Mouse (Mus musculus): ENCODE measurements around the gene Tgfa.

Gene Tgfa

DNA sequence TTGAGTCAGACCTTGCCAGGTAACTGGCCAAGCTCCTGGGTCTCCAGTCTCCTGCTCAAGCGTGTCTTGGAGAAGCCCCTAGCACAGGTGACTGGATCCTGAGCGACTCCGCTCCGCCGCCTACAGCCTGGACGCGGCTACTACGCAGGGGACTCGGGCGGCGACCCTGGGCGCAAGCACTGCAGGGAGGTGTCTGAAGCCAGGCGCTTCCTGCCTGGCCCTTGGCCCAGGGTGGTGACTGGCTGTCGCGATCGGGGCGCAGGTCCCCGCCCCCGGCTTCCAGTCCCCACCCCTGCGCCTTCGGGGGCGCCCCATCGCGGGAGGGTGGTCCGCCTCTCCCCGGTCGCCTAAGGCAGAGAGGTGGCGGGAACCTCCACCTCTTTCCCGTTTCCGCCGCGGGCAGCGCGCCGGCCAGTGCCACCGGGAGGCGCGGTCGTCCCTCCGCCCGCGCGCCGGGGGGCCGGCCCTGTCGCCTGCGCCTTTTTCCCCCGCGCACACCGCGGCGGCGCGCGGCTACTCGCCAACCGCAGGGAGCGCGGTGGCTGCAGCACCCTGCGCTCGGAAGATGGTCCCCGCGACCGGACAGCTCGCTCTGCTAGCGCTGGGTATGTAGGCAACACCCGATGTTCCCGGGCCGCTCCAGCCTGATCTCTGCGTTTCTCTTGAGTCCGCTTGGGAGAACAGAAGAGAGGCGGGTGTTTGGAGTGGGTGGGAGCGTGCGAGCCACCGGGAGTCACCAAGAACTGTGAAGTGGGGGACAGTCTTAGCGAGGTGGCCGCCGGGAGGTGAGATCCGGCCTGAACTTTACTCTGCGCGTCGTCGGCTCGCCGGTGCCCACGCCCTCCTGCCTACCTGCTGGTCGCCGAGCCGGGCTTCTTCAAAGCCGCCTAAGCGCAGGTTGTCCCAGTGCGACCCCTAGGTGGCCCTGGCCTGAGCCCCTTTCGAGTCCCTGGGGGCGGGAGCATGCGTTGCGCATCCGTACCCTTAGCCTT is at the start of gene Tgfa:
Gene Tgfa (plus strand): TSS at position 283 of the 992 bp plus-strand sequence.
- peak; percentile 31 for DNase-seq (ENCODE audit: low spot score in 2 of 2)

DNA sequence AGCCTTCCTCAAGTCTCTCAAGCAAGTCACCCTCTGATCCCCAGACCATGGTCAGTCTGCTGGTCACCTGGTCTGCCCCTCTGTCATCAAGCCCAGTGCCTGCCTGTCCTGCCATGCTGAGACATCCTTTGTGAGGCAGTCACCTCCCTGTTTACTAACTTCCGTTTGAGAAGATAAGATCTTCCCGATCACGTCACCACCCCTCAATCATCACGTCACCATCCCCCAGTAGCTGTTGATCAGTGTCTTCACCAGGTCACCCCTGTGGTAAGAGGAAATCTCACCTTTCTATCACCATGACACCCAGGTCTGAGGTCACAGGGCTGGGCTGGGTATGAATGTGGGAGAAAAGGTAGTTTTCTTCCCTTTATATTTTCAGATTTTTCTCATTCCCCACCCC is 46.5 kb upstream of the Tgfa start:
- DNase-seq (ENCODE audit: low spot score in 2 of 2) = no peak

DNA sequence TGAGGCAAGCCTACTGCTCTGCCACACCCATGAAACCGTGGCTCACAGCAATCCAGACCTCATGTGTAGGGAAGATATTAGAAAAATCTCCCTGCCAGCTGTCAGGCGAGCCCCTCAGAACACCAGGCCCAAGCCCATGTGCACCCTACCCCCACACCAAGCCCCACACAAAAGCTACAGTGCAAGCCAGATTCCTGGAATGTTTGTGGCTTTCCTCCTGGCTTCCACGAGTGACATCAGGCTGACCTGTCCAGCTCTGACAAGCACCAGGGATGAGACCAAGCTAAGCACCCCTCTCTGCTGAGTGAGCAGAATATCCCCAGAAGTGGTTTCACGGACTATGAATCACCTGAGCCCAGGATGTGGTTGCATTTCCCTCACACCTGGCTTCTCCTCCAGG is 46.0 kb upstream of the Tgfa start:
- DNase-seq (ENCODE audit: low spot score in 2 of 2) = no peak

DNA sequence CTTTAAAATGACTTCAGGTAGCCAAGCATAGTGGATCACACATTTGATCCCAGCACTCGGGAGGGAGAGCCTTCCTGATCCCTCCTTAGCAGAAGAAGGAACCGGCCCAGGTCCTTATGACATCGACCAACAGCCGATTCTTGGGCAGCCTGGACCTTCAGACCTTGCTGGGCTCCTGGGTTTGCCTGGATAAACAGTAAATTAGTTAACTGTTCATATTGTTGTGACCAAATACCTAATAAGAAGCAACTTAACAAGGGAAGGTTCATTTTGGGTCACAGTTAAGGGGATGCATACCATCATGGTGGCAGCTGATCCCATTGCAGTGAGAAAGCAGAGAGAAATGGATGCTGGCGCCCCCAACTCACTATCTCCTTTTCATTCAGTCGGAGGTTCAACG is 42.3 kb upstream of the Tgfa start:
- no peak for DNase-seq (ENCODE audit: low spot score in 2 of 2)

GRCm38 (mm10) chr6:86153436-86153990 is 41.5 kb upstream of the Tgfa start:
- DNase-seq (ENCODE audit: low spot score in 2 of 2) = no peak

DNA sequence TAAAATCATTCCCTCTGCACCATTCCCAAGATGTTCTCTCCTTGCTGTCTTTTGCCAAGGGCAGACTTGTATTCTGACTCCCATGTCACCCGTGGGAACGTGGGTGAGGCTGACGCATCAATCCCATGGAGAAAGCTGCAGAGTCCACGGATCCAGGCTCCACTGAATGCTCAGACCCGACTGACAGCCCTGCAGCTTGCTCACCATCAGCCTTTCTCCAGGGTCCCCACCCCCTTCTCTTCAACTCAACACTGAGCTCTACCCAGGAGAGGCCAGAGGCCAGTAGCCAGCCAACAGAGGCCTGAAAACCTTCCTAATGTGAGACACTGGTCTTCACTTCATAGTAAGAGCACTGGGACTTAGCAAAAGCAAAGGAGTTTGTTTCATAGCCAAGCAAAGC is 41.0 kb upstream of the Tgfa start:
- no peak for DNase-seq (ENCODE audit: low spot score in 2 of 2)

- no peak for DNase-seq (ENCODE audit: low spot score in 2 of 2)
Measured at GRCm38 (mm10) chr6:86154481-86154880, 40.5 kb upstream of the Tgfa start.

DNA sequence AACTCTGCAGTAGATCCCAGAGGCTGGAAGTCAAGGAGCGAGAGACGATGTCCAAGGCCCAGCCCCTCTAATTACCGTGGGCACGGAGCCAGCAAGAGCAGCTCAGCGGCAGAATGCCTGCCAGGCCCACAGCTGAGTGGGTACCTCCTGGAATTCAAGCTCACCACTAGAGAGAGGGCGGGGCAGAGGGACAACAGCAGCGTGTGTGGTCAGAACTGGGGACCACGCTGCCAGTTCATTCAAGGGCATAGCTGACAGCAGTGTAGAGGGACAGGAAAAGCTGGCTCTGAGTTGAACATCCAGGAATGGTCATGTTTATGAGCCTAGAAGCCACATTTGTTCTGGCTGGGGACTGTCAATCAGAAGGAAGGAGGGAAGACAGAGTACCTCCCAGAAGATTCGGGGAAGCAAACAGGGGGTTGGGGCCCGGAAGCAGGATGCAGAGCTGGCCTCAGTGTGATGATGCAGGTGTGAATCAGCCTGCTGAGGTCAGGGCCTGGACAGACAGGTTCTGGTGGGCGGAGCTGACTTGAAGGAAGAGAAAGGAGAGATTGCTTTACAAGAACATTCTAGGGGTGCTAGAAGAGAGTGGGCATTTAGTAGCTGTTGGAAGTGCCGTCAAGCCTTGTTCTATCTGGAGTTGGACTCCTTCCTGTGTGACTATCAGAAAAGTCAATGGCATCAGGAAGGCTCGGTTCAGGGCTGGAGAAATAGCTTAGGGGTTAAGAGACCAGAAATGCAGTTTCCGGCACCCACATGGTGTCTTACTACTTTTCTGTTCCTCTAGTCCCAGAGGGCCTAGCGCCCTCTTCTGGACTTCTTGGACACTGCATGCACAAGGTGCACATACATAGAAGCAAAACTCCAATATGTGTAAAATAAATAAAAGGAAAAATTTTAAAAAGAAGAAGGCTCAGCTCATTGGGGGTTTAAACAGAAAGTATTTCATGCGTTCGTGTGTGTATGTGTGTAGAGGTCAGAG is 37.5 kb upstream of the Tgfa start:
- DNase-seq (ENCODE audit: low spot score in 2 of 2) = no peak

- no peak for DNase-seq (ENCODE audit: low spot score in 2 of 2)
Measured at GRCm38 (mm10) chr6:86160878-86161277, 34.1 kb upstream of the Tgfa start.

DNA sequence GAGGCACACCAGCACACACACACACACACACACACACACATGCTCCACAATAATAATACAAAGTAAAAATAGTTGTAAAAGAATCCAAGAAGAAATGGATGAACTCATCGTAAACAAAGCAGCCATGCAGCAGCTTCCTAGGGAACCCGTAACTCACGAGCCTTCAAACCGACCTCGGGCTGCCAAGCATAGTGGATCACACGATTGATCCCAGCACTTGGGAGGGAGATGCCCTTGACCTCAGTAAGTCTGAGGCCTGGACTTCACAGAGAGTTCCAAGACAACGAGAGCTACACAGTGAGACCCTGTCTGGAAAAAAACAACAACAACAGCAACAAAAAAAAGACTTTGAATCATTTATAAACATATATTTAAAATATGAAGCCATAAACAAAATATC is 33.4 kb upstream of the Tgfa start:
- DNase-seq (ENCODE audit: low spot score in 2 of 2) = no peak

- DNase-seq (ENCODE audit: low spot score in 2 of 2) = no peak
Measured at GRCm38 (mm10) chr6:86164028-86164427, 31.0 kb upstream of the Tgfa start.

DNA sequence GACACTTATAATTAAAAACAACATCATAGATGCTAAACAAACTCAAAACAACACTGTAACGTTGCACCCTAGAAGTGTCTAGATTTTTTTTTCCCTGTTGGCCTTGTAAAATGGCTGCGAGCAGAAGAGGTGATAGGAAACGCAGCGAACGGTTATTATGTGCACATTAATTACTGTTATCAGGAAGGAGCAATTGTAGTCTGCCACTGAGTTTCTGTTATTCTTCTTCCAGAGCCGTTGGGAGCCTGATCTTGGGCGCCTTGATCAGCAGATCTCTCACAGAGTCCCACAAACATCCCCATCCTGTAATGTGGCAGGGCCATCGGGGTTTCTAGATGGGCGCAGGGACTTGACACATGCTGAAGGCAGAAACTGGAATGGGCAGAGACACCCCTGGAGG is 28.6 kb upstream of the Tgfa start:
- DNase-seq (ENCODE audit: low spot score in 2 of 2) = no peak

GRCm38 (mm10) chr6:86167851-86168250 is 27.2 kb upstream of the Tgfa start:
- no peak for DNase-seq (ENCODE audit: low spot score in 2 of 2)

DNA sequence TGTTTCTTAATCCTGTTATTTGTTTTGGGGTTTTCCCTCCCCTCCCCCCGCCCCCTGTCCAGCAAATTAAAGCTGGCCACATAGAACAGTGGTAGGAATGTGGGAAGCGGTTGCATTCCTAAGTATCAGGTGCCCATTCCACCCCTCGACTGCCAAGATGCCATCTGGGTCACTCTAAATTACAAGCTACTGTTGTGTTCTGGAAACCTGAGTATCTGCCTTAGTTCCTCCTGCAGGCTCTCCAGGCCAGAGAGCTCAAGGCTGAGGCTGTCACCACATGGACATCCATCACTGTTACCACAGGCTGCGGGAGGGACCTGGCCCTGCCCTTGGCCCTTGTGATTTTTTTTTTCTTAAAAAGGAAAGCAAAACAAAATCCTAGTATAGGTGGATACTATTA is 25.9 kb upstream of the Tgfa start:
- DNase-seq (ENCODE audit: low spot score in 2 of 2) = no peak

DNA sequence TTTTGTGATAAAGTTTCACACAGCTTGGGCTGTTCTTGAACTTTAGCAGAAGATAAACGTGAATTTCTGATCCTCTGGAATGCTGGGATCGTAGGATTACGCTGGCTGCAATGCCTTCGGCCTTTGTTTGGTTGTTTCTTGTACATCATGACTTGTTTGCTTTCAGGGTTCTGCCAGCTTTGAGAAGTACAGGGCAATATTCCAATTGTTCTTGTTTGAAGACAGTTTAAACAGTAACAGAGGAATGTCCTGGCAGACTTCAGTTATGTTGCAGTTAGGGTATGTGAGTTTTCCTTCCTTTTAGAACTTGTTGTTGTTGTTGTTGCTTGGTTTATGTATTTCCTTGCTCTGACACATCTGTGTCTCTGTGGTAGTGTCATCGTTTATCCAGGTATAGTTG is 18.8 kb upstream of the Tgfa start:
- no peak for DNase-seq (ENCODE audit: low spot score in 2 of 2)

- DNase-seq (ENCODE audit: low spot score in 2 of 2) = no peak
Measured at GRCm38 (mm10) chr6:86176721-86177120, 18.3 kb upstream of the Tgfa start.

DNA sequence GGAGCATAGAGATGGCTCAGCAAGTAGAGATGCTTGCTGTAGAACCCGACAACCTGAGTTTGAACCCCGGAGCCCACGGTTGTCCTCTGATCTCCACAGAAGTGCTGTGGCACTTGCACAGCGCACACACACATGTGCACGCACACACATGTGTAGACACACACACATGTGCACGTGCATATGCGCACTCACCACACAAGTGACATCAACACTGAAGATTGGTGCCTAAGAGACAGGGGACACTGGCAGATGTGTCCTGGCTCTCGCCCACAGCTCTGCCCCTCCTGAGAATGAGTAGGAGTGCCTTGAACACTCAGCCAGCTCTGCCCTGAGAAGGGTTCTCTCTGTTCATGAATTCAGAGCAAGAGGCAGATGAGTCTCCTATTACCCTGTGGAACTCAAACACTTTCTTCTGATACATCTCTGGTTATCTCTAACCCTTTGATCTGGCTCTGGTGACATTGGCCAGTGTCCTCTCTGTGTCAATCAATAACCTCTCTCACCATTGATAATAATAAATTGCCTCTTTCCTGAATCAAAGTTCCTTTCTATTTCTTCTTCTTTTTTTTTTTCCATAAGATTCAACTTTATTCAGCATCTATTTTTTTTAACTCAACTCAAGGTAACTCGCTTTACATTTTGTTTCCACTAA is 17.6 kb upstream of the Tgfa start:
- no peak for DNase-seq (ENCODE audit: low spot score in 2 of 2)

GRCm38 (mm10) chr6:86180617-86181016 is 14.4 kb upstream of the Tgfa start:
- no peak for DNase-seq (ENCODE audit: low spot score in 2 of 2)

- DNase-seq (ENCODE audit: low spot score in 2 of 2) = no peak
Measured at GRCm38 (mm10) chr6:86182016-86182415, 13.0 kb upstream of the Tgfa start.

DNA sequence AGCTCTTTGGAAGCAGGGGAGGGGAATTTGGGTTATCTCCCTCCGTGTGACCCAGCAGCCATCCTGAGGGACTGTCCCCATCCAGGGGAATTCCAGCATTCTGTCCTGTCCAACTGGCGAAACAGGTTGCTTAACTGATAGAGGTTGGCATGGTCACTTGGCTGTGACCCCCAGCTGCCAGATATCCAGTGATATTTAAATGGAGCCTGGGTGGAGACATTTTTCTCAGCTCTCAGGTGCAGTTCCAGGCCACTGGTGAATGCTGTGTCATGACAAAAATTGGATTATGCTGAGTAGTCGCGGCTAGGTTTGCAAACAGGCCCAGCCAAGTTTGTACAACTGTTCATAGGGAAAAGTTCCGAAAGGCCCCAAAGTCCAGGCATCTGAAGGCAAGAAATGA is 12.4 kb upstream of the Tgfa start:
- DNase-seq (ENCODE audit: low spot score in 2 of 2) = no peak

- DNase-seq (ENCODE audit: low spot score in 2 of 2) = no peak
Measured at GRCm38 (mm10) chr6:86186106-86186955, 8.7 kb upstream of the Tgfa start.
